Mouse (Mus musculus): ENCODE data around the gene Brd3os.
A peak's percentile ranks its signal among the peaks of the same experiment; 100 is the strongest.

Brd3os gene

GRCm38 (mm10) chr2:27421293-27422068 lies 20.6 kb upstream of the Brd3os start:
- no peak for DNase-seq (ENCODE audit: low read depth, low spot score)

GRCm38 (mm10) chr2:27423596-27423995 lies 18.5 kb upstream of the Brd3os start:
- DNase-seq (ENCODE audit: low read depth, low spot score): no peak

DNA sequence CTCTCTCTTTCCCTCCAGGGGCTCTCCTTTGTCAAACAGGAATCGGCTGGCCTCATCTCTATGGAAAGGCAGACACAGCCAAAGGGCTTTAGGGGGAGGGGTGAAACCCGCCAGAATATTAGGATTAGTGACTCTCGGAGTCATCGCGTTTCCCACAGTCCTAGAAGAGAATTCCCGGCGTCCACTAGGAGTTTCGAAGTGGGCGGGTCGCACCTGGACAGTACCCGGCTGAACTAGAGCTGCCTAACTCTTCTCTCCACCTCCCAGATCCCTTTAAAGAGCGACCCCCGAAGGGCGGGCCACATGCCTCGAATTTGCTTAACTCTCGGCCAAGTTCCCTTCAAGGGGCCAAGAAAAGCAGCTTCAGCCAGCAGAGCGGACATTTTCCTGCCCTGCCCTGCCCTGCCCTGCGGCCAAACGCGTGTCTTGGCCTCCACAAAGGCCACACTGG lies 16.9 kb upstream of the Brd3os start:
- DNase-seq (ENCODE audit: low read depth, low spot score): no peak

DNA sequence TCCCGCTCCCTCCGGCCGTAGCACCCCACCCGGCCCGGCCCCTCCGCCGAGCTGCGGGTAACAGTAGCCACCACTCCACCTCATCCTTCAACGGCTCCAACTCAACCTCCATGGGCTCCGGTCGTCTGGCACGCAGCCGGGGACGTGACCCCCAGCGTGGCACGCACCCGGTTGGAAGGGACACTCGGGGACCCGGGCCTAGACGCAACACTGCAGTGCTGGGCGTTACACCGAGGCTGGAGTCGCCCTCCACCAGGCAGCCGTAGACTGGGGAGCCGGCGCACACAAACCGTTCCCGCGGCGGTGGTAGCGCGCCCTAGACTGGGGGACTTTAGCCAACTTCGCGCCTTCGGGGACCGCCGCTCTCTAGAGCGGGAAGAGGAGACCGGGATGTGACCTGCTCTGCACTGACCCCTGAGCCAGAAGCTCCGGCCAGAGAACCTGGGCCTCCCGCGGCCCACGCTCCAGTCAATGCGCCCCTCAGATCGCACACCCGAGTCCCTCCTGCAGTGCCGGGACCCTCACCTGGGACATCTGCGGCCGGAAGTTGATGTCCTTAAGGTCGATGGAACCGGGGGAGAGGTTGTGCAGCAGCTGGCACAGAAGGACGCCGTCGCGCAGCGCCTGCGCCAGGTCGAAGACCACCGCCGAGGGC lies 16.2 kb upstream of the Brd3os start:
- DNase-seq (ENCODE audit: low read depth, low spot score): no peak

DNA sequence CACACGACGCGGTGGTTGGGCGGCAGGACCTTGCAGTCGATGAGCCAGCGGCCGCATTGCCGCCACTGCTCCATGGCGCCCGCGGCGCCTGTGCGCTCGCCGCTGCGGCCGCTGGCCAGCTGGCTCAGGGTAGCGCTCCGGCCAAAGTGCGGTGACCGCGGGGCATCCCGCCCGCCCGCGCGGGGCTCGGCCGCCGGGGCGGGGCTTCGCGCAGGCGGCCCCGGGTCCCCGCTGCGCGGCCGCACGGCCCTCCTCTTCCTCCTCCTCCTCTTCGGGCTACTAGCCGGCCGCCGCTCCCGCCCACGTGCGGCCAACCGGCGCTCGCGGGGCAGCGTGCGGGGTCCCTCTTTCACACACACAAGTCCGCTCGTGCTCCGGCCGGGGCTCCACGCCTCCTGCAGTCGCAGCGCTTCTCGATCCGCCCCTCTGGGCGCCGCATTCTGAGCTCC lies 15.7 kb upstream of the Brd3os start:
- DNase-seq (ENCODE audit: low read depth, low spot score): no peak

DNA sequence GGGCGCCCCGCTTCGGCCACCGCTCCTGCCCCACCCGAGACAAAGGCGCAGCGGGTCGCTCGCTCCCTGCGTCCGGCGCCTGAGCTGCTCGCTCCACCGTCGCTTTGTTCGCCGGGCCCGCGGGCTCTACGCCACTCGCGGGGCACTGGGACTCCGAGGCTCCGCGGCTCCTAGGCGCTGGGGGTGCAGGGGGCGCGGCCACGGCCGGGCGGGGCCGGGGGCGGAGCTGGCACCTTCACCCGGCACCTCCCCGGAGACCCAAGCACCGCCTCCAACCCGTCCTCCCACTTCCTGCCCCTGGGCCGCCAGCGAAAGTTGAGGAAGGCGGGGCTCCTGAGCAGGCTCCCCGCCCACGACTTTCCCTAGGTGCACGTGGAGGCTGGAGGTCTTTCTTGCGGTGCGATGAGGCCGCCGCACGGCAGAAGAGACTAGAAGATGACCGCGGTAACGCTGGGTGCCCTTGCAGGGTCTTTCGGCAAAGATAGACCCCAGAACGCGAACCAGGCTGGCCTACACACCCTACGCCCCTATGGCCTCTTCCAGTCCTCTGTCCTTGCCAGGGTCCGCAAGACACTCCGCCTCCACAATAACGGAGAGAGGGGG lies 15.2 kb upstream of the Brd3os start, which contains the start of gene Vav2:
Vav2 (minus strand) TSS at position 179 of the 603 bp plus-strand sequence.
- DNase-seq (ENCODE audit: low read depth, low spot score): peak; percentile 71

- DNase-seq (ENCODE audit: low read depth, low spot score): peak; percentile 69
These were observed 14.1 kb upstream of the Brd3os start for GRCm38 (mm10) chr2:27428071-27428470.

GRCm38 (mm10) chr2:27430621-27431020 lies 11.5 kb upstream of the Brd3os start:
- no peak for DNase-seq (ENCODE audit: low read depth, low spot score)

DNA sequence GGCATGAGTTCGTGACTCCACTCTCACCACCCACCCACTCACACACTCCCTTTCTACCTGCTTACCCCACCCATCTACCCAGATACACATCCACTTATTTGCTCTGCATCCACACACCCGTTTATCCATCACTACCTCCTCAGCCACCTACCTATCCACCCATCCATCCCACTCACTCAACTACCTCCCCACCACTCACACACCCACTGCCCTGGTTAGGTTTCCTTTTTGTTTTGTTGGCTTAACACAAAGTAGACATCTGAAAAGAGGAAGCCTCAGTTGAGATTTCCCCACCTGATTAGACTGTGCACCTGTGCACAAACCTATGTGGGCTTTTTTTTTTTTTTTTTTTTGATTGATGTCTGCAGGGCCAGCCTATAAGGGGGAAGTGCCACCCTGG lies 9.5 kb upstream of the Brd3os start:
- DNase-seq (ENCODE audit: low read depth, low spot score): no peak

DNA sequence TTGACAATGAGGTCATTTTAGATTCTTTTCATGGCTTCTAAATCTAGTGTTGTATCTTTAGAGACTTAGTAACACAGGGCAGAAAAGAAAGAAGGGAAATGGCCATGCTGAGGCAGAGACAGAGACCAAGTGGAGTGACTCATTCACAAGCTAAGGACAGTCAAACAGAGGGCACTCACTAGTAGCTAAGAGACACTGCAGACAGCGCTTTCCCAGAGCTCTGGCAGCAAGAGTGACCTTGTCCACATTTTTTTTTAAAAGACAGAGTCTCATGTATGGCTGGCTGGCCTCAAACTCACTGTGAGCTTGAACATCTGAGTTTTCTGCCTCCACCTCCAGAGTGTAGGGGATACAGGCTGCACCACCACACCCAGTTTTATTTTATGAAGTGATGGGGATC lies 4.2 kb upstream of the Brd3os start:
- no peak for DNase-seq (ENCODE audit: low read depth, low spot score)

- DNase-seq (ENCODE audit: low read depth, low spot score): no peak
These were observed 3.8 kb upstream of the Brd3os start for GRCm38 (mm10) chr2:27438281-27438680.

DNA sequence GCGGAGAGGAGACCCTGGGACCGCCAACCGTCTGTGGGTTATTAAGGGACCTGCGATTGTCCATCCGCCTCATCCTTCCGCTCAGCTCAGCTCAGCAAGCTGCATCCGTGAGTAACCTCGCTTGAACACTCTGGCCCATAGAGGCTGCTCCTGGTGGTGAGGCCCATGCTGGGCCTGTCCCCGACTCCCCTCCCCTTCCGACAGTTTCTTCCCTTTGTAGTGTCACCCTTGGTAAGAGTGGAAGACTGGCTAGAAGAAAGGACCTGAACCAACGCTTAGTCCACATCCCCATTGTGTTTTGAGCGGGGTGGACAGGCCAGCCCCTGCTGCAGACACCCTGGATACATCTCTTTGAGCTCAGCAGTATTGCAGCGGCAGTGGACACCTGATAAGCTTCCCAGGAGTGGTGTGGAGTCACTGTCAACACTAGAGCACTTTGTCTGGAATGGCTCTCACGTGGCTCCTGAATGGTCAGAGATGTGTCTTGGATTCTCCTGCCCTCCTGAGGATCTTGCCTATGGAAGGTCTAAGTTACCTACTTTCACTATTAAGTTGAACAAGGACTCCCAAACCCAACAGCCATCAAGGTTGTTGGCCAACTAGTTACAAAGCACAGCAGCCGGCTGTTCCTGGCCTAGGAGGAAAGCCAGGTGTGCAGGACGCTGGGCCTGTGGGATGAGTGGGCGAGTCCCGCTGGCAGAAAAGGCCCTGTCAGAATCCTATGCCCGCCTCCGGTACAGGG lies 755 bp downstream of the Brd3os start:
- no peak for DNase-seq (ENCODE audit: low read depth, low spot score)

DNA sequence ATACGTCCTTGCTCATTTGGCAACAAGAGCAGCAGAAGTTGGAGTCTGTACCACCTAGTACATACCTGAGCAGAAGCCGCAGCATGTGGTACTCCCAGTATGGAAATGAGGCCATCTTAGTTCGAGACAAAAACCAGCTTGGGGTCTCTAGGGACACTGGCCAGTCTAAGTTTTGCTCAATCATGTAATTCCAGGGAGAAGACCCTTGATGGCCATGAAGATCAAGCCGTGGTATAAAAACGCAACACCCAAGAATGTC lies 1.3 kb downstream of the Brd3os start:
- no peak for DNase-seq (ENCODE audit: low read depth, low spot score)

GRCm38 (mm10) chr2:27445910-27446309 lies 3.8 kb downstream of the Brd3os start:
- no peak for DNase-seq (ENCODE audit: low read depth, low spot score)

DNA sequence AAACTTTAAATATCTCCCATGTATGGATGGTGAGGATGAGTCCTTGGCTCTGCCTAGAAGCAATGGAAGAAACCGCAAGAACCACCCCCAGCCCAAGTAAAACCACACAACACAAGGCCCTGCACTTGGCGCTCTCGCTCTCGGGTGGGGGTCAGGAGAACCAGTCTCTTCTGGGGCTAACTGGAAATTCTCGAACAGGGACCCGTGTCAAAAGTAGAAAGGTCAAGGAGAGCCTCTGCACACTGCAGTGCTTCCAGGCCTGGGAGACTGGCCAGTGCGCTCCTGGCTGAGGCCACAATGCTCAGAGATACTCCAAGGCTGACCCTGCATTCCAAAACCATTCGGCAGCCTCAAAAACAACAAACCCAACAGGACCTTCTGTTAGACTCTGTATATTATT lies 4.7 kb downstream of the Brd3os start:
- no peak for DNase-seq (ENCODE audit: low read depth, low spot score)

DNA sequence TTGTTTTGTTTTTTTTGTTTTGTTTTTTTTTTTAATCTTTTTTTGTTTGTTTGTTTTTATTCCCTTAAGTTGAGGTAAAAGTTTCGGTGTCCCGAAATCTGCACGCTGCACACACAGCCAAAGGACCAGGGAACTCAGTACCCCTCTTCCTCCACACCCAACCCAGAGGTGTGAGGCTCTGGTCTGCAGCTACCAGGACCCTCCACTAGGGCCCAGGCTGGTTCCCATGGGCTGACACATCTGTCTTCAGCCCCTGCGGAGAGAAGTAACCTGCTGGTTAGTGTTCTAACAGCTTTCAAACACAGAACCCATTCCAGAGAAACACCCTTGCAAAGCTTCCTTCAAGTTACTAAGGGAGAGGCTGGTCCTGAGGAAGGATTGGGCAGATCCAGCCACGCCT lies 5.7 kb downstream of the Brd3os start:
- DNase-seq (ENCODE audit: low read depth, low spot score): no peak

DNA sequence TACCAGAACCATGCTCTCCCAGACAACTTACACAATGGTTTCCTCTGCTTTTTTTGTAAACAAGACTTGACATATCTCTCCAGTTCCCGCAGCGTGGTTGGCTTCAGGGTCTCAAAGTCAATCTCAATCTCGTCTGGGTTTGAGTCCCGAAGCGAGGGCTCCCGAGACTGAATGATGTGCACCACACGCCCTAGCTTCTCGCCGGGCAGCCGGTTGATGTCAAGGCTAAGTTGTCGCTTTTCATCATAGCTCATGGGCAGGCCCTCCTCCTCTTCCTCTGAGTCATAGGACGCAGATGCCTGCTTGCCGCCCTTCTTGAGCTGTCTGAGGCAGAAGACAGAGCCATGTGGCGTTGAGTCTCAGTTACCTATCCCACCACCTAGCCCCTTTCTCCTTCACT lies 8.1 kb downstream of the Brd3os start:
- DNase-seq (ENCODE audit: low read depth, low spot score): no peak

- no peak for DNase-seq (ENCODE audit: low read depth, low spot score)
These were observed 17.6 kb downstream of the Brd3os start for GRCm38 (mm10) chr2:27459735-27460134.

- DNase-seq (ENCODE audit: low read depth, low spot score): no peak
These were observed 18.0 kb downstream of the Brd3os start for GRCm38 (mm10) chr2:27460163-27460562.

GRCm38 (mm10) chr2:27460651-27461050 lies 18.5 kb downstream of the Brd3os start:
- no peak for DNase-seq (ENCODE audit: low read depth, low spot score)

DNA sequence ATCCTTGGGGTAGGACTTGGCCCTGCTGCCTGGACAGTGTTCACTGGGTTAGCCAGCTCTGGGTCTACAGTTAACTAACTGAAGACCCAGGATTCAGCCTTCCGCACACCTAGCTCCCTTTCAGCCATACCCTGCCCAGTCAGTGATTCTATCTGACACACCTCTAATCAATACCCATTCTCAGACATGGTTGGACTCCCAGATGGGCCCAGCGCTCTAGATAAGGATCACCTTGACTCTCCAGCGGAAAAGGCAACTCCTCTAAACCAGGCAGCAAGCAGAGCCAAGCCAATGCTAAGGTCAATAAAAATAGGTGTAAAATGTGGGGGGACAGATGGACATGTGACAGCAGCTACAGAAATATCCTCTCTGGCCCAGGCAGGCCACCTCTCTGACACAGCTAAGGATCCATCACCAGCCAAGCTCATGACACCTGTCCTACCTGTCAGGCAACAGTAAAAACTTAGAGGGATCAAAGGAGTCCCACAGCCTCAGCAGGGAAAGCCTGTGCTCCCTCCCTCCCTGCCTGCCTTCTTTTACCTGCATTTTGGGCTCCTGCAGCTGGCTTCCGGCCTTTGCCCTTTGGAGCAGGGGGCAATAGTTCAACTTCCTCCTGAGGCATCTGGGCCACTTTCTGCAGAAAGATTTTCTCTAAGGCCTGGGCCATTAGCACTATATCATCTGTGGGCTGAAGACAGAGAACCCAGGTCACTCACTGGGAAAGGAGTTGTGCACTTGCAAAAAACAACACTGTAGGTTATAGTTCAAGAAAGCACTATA lies 19.9 kb downstream of the Brd3os start:
- no peak for DNase-seq (ENCODE audit: low read depth, low spot score)

All from brain, embryonic 18.5 days (tissue).